Mouse (Mus musculus) CH12.LX (cell line): Measurements from ENCODE around the gene Rimkla. TPM values are rescaled to one million over a fixed set of nuclear protein-coding genes. Genes with fewer than 3 reads are reported as not detected.

ENCODE experiments used
- DNase-seq: peaks from one replicate; pipeline ENCODE4 v3.0.0-alpha.2; 2013; ENCODE audit errors: extremely low read depth
- H3K27ac ChIP-seq: 2 replicates; pipeline ENCODE4 v1.5.1; 2012; ENCODE audit warnings: low read depth, mild to moderate bottlenecking, control low read depth, moderate library complexity; ENCODE audit not compliant: insufficient read depth
- H3K27me3 ChIP-seq: replicated peaks from 2 replicates; pipeline ENCODE3; 2012; ENCODE audit warnings: inconsistent platforms
- H3K36me3 ChIP-seq, 2 experiments: replicated peaks in 1 of 2; 2 replicates each; pipeline versions ENCODE3 to v1.6.1; 2012; ENCODE audit warnings: inconsistent platforms in 1 of 2, low read length in 1 of 2, mild to moderate bottlenecking in 1 of 2, mixed read lengths in 1 of 2, moderate library complexity in 1 of 2; ENCODE audit not compliant: control insufficient read depth in 1 of 2, insufficient read depth in 1 of 2
- H3K4me1 ChIP-seq, 2 experiments: 2 replicates each; pipeline ENCODE4 v1.6.1; 2012; ENCODE audit warnings: inconsistent platforms in 1 of 2, moderate library complexity in 1 of 2; ENCODE audit not compliant: insufficient read depth in 2 of 2, control insufficient read depth in 1 of 2
- H3K4me2 ChIP-seq: 2 replicates; pipeline ENCODE4 v1.6.1; 2012; ENCODE audit warnings: low read depth, mild to moderate bottlenecking, control low read depth; ENCODE audit not compliant: poor library complexity, insufficient read depth, severe bottlenecking
- H3K4me3 ChIP-seq, 3 experiments: fragments of 150-350 bp in 1 of 3; sonication (generic) in 1 of 3; replicated peaks in 1 of 3; 2 replicates each; pipeline versions ENCODE3 to v1.5.1; 2011 to 2012; ENCODE audit warnings: low read depth in 2 of 3, low read length in 2 of 3, mild to moderate bottlenecking in 2 of 3, moderate library complexity in 2 of 3, control low read depth in 1 of 3, improper control_type of control experiment in 1 of 3, inconsistent platforms in 1 of 3, mixed read lengths in 1 of 3; ENCODE audit not compliant: poor library complexity in 1 of 3
- H3K79me2 ChIP-seq: replicated peaks from 2 replicates; pipeline ENCODE4 v1.6.1; 2012; ENCODE audit warnings: mild to moderate bottlenecking, moderate library complexity; ENCODE audit not compliant: control insufficient read depth, poor library complexity, insufficient read depth, severe bottlenecking; ENCODE audit errors: extremely low read depth
- H3K9ac ChIP-seq: 2 replicates; pipeline ENCODE4 v1.6.1; 2012; ENCODE audit warnings: low read depth, mild to moderate bottlenecking, control low read depth, moderate library complexity; ENCODE audit not compliant: insufficient read depth
- H3K9me3 ChIP-seq: replicated peaks from 2 replicates; pipeline ENCODE3; 2012; ENCODE audit warnings: low read length, inconsistent platforms, mixed read lengths
- BHLHE40 ChIP-seq: IDR thresholded peaks from 2 replicates; pipeline ENCODE4 v1.6.1; 2011; ENCODE audit warnings: mild to moderate bottlenecking, low read depth, low read length, improper control_type of control experiment
- CHD1 ChIP-seq: IDR thresholded peaks from 2 replicates; pipeline ENCODE4 v1.6.1; 2012; ENCODE audit warnings: low read depth, low read length, improper control_type of control experiment, inconsistent platforms
- CHD2 ChIP-seq: IDR thresholded peaks from 2 replicates; pipeline ENCODE4 v1.6.1; 2011; ENCODE audit warnings: low read length, improper control_type of control experiment
- E2F4 ChIP-seq: IDR thresholded peaks from 2 replicates; pipeline ENCODE4 v1.6.1; 2011; ENCODE audit warnings: low read depth, low read length, improper control_type of control experiment; ENCODE audit not compliant: insufficient replicate concordance
- ELF1 ChIP-seq: IDR thresholded peaks from 2 replicates; pipeline ENCODE4 v1.6.1; 2014; ENCODE audit warnings: low read depth, mild to moderate bottlenecking, inconsistent platforms, low read length, improper control_type of control experiment
- ETS1 ChIP-seq: conservative IDR thresholded peaks from 2 replicates; pipeline ENCODE4 v1.6.1; 2012; ENCODE audit warnings: low read depth, mild to moderate bottlenecking, inconsistent platforms, low read length, improper control_type of control experiment, moderate library complexity
- JUND ChIP-seq: conservative IDR thresholded peaks from 2 replicates; pipeline ENCODE4 v1.6.1; 2011; ENCODE audit warnings: low read depth, low read length, improper control_type of control experiment
- KAT2A ChIP-seq: IDR thresholded peaks from 2 replicates; pipeline ENCODE4 v1.6.1; 2012; ENCODE audit warnings: low read length, improper control_type of control experiment, inconsistent platforms; ENCODE audit not compliant: insufficient replicate concordance
- MAFK ChIP-seq: IDR thresholded peaks from 2 replicates; pipeline ENCODE4 v1.6.1; 2011; ENCODE audit warnings: low read length, improper control_type of control experiment; ENCODE audit not compliant: insufficient replicate concordance
- MAX ChIP-seq: IDR thresholded peaks from 2 replicates; pipeline ENCODE4 v1.6.1; 2011; ENCODE audit warnings: low read length, improper control_type of control experiment
- MAZ ChIP-seq: IDR thresholded peaks from 2 replicates; pipeline ENCODE4 v1.6.1; 2012; ENCODE audit warnings: low read depth, mild to moderate bottlenecking, inconsistent platforms, low read length, improper control_type of control experiment, moderate library complexity
- MEF2A ChIP-seq: IDR thresholded peaks from 2 replicates; pipeline ENCODE4 v1.6.1; 2014; ENCODE audit warnings: low read depth, mild to moderate bottlenecking, inconsistent platforms, low read length, improper control_type of control experiment, borderline replicate concordance
- MXI1 ChIP-seq: IDR thresholded peaks from 2 replicates; pipeline ENCODE4 v1.6.1; 2011; ENCODE audit warnings: mild to moderate bottlenecking, low read depth, low read length, improper control_type of control experiment
- NELFE ChIP-seq: IDR thresholded peaks from 2 replicates; pipeline ENCODE4 v1.6.1; 2011; ENCODE audit warnings: low read depth, low read length, improper control_type of control experiment
- POLR2A ChIP-seq: IDR thresholded peaks from 2 replicates; pipeline ENCODE4 v1.6.1; 2011; ENCODE audit warnings: low read depth, mild to moderate bottlenecking, improper control_type of control experiment, low read length
- SIN3A ChIP-seq: IDR thresholded peaks from 2 replicates; pipeline ENCODE4 v1.6.1; 2012; ENCODE audit warnings: low read length, improper control_type of control experiment, inconsistent platforms
- SMC3 ChIP-seq: IDR thresholded peaks from 2 replicates; pipeline ENCODE4 v1.6.1; 2011; ENCODE audit warnings: low read depth, low read length, improper control_type of control experiment
- TBP ChIP-seq: conservative IDR thresholded peaks from 2 replicates; pipeline ENCODE4 v1.6.1; 2011; ENCODE audit warnings: low read depth, low read length, improper control_type of control experiment
- TCF12 ChIP-seq: IDR thresholded peaks from 2 replicates; pipeline ENCODE4 v1.6.1; 2014; ENCODE audit warnings: low read depth, mild to moderate bottlenecking, inconsistent platforms, low read length, improper control_type of control experiment
- UBTF ChIP-seq: IDR thresholded peaks from 2 replicates; pipeline ENCODE4 v1.6.1; 2012; ENCODE audit warnings: low read depth, mild to moderate bottlenecking, inconsistent platforms, low read length, improper control_type of control experiment, moderate library complexity
- USF1 ChIP-seq: IDR thresholded peaks from 2 replicates; pipeline ENCODE4 v1.6.1; 2014; ENCODE audit warnings: low read depth, mild to moderate bottlenecking, inconsistent platforms, low read length, improper control_type of control experiment
- USF2 ChIP-seq: conservative IDR thresholded peaks from 2 replicates; pipeline ENCODE4 v1.6.1; 2011; ENCODE audit warnings: low read depth, low read length, improper control_type of control experiment
- ZC3H11A ChIP-seq: IDR thresholded peaks from 2 replicates; pipeline ENCODE4 v1.6.1; 2012; ENCODE audit warnings: low read depth, mild to moderate bottlenecking, inconsistent platforms, low read length, improper control_type of control experiment
- ZMIZ1 ChIP-seq: IDR thresholded peaks from 2 replicates; pipeline ENCODE4 v1.6.1; 2012; ENCODE audit warnings: low read depth, mild to moderate bottlenecking, inconsistent platforms, low read length, improper control_type of control experiment
- dilution Hi-C: fragments of 300-500 bp; cut with MboI; formaldehyde crosslinking; loops from 2 replicates; pipeline ENCODE4 v1.14.3; 2020; ENCODE audit warnings: low sequenced_read_pairs; ENCODE audit not compliant: extremely low pct_unique_long_range_greater_than_20kb, extremely low pct_ligation_motif_present
- in situ Hi-C: fragments of 300-500 bp; cut with MboI; formaldehyde crosslinking; loops from 3 replicates; pipeline ENCODE4 v1.14.3; 2019; ENCODE audit warnings: low sequenced_read_pairs, low pct_ligation_motif_present, low pct_unique_long_range_greater_than_20kb, mixed read lengths
- polyA plus RNA-seq: library from polyadenylated mRNA; unstranded; fragments of >175 nt; gene quantifications from 2 replicates; pipeline ENCODE4 v1.2.1, GENCODE M21; 2012; ENCODE audit warnings: low read depth; ENCODE audit not compliant: insufficient read length
- total RNA-seq, 2 experiments: library from RNA; depleted of rRNA; stranded (reverse); fragments of 300-350 nt in 1 of 2; fragments of >200 nt in 1 of 2; gene quantifications; 2 replicates each; pipeline ENCODE4 v1.2.3; 2012 to 2014

Gene Rimkla
- total and polyA plus RNA-seq, 3 experiments = 0.48 to 0.84 (median 0.59) TPM

- TF ChIP-seq CHD2 = peak; percentile 40; the same call in 1 of the 2 replicates
Measured at GRCm38 (mm10) chr4:119442539-119442938, 49.9 kb downstream of the Rimkla start (continued).

DNA sequence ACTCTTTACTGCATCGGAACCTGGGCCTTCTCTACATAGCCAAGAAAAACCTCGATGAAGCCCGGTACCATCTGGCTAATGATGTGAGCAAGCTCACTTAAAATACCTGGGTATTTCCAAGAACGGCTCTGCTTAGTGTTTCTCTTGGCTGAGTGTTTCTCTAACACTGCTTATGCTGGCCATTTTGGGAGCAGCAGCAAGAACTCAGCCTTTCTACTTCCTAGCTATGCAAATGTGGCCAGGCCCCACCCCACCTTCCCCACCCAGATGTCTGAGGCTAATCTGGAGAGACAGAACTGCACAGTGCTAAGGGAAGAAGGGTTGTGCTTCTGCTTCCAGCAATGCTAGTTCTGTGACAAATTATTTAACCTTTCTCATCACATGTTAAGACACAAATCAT is 50.6 kb downstream of the Rimkla start:
- Histone ChIP-seq H3K4me3 (peak overlapping the region; percentile 30 to 50 (median 36)), H3K79me2 (no peaks in the 10 kb centered on the region), H3K4me2 (peak overlapping the region; percentile 66; the same call in 1 of the 2 replicates), H3K9me3 (peaks cover 16% of the 10 kb centered on the region), H3K4me1 (peaks cover 6 to 38% of the 10 kb centered on the region in 2 experiments), H3K27ac (peak overlapping the region; percentile 78), H3K27me3 (no peaks in the 10 kb centered on the region), H3K9ac (peak overlapping the region; percentile 54), H3K36me3 (peaks cover 3 to 20% of the 10 kb centered on the region in 2 experiments)
- in situ Hi-C loops (no loop called here), dilution Hi-C loops (no loop called here)
- peak; percentile 87 for DNase-seq
- peak; percentile 68 for TF ChIP-seq NELFE
- peak; percentile 70; the same call in 1 of the 2 replicates for TF ChIP-seq TCF12
- TF ChIP-seq BHLHE40 = no peak
- peak; percentile 92 for TF ChIP-seq TBP
- no peak for TF ChIP-seq USF2
- no peak for TF ChIP-seq KAT2A
- no peak for TF ChIP-seq CHD2
- no peak for TF ChIP-seq MAX
- no peak for TF ChIP-seq MXI1
- TF ChIP-seq ZC3H11A = no peak
- peak; percentile 57; the same call in 1 of the 2 replicates for TF ChIP-seq MEF2A
- TF ChIP-seq MAFK = no peak
- TF ChIP-seq USF1 = no peak
- no peak for TF ChIP-seq JUND
- TF ChIP-seq ZMIZ1 = 0 out of 2 replicates have a peak, but pooled peaks have one; percentile 41
- TF ChIP-seq ETS1 = no peak; the same call in 1 of the 2 replicates
- no peak for TF ChIP-seq SMC3
- peak; percentile 81 for TF ChIP-seq POLR2A
- TF ChIP-seq MAZ = no peak
- no peak; the same call in 1 of the 2 replicates for TF ChIP-seq CHD1
- no peak for TF ChIP-seq UBTF
- TF ChIP-seq E2F4 = no peak
- TF ChIP-seq ELF1 = peak; percentile 68
- TF ChIP-seq SIN3A = peak; percentile 25
